Mouse (Mus musculus): ENCODE measurements at regions not wholly inside any gene's neighbourhood (a gene's known extent, or its start where the extent isn't known, plus 50 kb on each side); places are given as distances from the start of the nearest gene placed in this dataset.

GRCm38 (mm10) chr4:124485941-124486581 lies 124.5 kb downstream of the 3100002H09Rik start:
- TF ChIP-seq CTCF (IDR thresholded peaks at IDR 0.05; ENCODE audit: extremely low read depth, insufficient read depth, insufficient read length, insufficient replicate concordance) (no peak), POLR2A (IDR thresholded peaks at IDR 0.05; ENCODE audit: low read depth, low read length) (no peak)

Data from spleen, adult 2 months (tissue).